Mouse (Mus musculus) gastrocnemius, adult 8-10 months (tissue): ENCODE measurements around the gene H2-Aa. TPM values are rescaled to one million over a fixed set of nuclear protein-coding genes. Genes with fewer than 3 reads are reported as not detected.

Experiments used
- DNase-seq, 2 experiments: peaks; one replicate each; pipeline ENCODE4 v3.0.0; 2022; ENCODE audit warnings: low spot score in 2 of 2
- total RNA-seq, 4 experiments: library from RNA; stranded (reverse); gene quantifications; 2 replicates each; pipeline ENCODE4 v1.2.4; 2022

H2-Aa gene
- total RNA-seq, 4 experiments from 2014 or later, result 3.1 to 4.1 (median 3.5) TPM

DNA sequence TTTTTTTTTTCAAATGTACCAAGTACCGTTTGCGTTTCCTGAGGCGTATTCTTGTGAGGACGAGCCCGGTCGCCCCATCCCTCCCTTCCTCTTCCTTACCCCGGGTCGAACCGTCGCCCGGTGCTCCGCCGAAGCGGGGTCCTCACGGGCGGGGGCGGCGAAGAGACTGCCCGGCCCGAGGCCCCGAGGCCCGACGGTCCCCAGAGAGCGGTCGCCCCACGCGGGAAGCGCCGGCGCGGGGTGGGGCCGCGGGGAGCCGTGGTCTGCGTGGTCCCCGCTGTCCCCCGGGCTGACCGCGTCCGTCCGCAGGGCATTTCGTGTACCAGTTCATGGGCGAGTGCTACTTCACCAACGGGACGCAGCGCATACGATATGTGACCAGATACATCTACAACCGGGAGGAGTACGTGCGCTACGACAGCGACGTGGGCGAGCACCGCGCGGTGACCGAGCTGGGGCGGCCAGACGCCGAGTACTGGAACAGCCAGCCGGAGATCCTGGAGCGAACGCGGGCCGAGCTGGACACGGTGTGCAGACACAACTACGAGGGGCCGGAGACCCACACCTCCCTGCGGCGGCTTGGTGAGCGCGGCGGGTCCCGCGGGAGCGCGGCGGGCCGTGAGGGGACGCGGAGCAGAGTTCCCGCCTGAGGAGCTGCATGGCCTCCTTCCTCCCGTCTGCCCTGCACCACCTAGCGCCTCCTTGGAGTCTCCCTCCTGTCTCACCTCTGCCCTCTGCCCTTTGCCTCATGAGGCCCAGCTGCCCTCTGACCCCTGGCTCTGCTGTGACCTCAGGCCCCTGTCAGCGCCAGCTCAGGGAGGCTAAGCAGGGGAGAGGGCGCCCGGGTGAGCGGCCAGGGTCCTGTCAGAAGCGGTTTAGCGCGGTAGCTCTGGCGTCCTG is 22.9 kb downstream of the H2-Aa start:
- no peak for DNase-seq

DNA sequence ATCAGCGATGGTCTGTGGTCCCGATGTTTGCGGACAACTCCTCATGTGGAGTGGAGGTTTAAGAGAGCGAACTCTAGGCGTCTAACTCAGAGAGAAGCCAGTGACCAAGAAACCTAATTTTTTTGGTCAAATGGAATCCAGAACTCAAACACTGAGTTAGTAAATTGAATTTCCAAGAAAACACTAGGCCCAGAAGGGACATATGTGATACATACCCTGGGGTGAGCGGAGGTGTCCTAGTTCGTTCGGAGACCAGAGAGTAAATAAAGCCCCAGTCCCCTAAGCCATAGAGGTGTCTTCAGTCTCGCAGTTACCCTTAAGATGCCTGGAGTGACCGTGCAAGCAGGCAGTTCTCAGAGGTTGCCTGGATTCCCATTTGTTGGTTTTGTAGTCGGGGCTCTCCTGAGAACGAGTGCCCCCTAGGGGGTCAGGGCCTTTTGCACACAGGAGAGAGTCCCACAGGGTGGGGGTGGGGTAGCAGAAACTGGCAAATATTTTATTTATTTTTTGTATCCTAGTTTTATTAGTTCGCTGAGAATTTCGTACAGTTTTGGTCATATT is 23.7 kb downstream of the H2-Aa start:
- no peak for DNase-seq

DNA sequence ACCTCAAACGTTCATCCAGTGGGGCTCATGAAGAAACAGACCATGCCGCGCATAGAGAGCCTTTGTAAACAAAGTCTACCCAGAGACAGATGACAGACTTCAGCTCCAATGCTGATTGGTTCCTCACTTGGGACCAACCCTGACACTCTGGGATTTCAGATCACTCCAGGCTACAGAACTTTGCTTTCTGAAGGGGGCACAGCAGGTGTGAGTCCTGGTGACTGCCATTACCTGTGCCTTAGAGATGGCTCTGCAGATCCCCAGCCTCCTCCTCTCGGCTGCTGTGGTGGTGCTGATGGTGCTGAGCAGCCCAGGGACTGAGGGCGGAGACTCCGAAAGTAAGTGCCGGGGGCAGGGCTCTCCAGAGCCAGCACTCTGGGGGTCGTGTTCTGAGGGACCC is 24.6 kb downstream of the H2-Aa start:
- DNase-seq, result peak; percentile 11 to 40

DNA sequence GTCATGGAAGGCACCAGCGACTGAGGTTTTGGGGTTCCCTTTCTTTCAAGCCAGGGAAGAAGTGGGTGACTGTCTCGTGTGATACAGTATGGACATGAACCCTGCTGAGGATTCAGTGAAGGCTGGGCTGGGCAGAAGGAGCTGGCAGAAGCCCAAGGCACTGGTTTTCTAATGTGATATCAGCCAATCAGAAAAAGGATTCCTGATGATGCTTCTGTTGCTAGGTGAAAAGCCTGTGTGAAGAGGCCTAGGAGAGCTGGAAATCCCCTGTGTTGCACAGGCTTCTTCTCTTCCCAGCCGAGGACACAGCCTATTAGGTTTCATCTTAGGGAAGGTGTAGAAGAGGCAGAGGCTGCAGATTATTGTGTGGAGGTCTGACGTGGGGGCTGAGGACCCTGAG is 26.1 kb downstream of the H2-Aa start:
- peak; percentile 9 to 32 for DNase-seq

DNA sequence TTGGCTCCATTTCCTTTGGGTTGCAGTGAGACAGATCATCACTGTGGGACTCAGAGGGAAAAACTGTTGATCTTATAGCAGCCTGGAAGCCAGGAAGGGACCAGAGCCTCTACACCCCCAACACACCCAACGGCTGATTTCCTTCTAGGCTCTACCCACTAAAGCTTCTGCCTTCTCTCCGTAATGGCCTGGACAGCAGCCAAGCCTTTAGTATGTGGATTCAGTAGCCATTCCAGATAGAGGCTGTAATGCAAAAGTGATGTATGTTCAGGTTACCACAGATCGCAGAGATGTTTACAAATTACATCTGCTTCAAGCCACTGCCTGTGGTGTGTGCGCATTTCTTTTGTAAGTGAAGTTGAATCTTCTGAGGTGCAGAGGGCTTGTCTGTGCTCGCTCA is 27.1 kb downstream of the H2-Aa start:
- no peak for DNase-seq

DNA sequence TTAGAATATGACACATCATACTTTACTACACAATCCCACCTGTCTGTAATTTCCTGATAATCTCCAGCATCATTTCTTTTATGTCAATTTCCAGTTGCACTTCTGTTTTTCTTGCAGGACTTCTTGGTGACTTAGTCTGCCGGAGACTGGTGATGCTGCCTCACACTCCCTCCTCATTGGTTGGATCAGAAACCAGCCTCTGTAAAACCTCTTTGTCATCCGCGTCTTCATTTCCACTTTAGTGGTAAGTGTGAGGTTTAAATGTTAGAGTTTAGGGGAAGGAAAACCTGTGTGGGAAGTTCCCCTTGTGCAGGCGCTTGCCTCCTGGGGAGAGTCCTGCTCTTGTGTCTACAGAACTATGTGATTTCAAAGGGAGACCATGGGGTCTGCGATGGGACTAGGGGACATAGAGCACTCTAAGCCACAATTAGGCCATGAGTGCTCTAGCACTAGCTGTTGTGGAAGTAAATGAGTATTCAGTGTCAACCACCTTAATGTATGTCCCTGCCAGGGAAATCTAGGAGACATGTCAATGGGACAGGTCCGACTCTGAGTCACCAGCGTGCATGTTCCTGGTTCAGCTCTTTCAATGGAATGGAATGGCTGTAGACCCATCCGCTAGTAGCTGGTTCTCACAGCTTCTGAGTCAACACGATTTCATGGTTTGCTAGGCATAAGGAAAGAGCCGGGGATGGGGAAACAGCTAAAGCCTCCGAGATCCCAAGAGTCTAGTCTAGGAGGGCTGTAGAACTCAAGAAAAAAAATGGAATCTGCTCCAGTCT is 29.8 kb downstream of the H2-Aa start, which contains the start of gene H2-Ab1:
Gene H2-Ab1 (plus strand): TSS at position 96 of the 782 bp plus-strand sequence.
- peak; percentile 41 to 42 for DNase-seq

DNA sequence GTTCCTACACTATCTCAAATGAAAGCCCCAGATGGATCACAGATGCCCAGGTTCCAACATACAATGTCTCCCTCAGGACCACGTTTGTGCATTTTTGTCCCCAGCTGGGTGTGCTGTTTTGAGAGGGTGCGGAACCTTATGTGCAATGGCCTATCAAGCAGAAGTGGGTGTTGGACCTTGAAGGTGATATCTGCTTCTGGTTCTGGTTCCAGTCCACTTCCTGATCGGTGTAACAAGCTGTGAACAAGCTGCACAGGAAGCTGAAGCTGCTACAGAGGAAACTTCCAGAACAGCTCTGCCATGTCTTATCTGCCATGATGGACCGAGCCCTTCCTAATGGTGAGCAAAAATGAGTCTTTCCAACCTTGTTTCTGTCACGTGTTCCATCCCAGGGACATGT is 31.1 kb downstream of the H2-Aa start:
- DNase-seq, result no peak

DNA sequence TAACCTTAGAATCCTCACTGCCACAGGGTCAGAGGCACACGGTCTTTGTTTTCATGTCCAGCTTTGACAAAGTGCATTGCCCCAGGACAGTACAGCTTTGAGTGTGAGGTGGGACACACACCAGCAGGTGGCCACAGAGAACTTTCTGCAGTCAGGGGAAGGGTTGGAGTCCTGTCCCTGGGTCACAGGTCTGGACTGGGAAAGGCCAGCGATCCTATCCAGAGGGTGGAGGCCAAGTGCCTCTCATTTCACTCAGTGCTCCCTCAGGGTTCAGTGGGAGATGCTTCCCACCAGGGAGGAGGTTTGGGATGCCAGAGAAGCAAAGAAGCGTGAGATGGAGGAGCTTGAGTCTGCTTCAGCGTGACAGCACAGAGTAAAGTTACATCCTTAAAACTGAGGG is 36.0 kb downstream of the H2-Aa start:
- no peak for DNase-seq

DNA sequence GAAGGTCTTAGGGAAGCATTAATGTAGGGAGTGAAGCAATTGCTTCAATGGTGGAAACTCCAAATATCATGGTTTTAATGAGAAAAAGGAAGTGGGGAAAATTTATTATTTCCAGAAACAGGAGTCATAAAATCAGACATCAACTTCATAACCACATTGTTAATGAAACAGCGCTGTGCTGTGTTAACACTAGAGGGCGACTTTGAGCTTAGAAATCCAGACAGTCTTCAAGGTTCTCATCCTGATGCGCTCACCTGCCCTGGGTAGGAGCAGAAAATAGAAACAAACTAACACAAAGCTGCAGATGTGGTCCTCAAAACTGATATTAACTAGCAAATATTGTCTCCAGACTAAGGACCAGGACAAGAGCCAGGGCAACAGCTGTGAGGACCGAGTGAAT is 37.7 kb downstream of the H2-Aa start:
- DNase-seq, result no peak

DNA sequence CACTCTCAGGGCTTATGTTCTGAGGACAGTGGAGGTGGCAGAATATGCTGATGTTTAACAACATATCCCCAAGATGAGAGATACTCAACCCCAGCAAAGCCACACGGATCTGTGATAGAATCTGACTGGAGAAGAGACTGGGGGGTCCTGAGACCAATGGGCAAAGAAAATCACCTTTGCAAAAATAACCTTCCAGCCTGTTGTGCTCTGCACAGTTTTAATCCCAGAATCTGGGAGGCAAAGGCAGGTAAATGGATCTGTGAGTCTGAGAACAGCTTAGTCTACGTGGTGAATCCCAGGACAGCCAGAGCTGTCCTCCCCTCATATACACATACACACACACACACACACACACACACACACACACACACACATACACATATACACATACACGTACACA is 38.3 kb downstream of the H2-Aa start:
- no peak for DNase-seq

DNA sequence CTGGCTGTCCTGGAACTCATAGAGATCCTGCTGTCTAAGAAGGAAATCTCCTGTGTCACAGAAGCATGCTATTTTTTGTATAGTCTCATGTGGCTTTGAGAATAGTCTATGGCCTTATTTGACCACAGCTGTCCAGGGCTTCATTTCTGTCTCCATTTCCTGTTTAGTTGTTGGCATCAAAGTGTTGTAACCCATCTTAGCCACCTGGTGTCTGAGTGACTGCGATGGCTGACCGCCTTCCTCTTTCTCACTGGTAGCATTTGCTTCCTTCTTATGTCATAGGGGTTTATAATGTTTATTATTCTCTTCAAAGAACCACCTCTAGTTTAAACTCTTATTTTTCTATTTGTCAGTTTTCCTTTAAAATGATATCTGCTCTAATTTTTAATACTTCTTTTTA is 38.9 kb downstream of the H2-Aa start:
- DNase-seq, result no peak

DNA sequence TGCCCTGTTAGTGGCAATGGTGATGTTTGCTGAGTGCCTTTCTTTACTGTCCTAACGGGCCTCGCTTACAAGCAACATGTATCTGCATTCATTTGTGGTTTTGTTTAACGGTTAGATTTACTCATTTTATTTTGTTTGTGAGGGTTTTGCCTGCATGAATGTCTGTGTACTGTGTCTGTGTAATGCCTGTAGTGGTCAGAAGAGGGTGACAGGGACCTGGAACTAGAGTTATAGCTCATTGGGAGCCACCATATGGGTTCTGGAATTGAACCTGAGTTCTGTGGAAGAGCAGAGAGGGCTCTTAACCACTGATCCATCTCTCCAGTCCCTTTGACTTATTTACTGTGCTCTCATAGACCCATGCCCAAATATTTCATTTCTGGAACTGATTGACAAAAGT is 40.6 kb downstream of the H2-Aa start:
- no peak for DNase-seq

DNA sequence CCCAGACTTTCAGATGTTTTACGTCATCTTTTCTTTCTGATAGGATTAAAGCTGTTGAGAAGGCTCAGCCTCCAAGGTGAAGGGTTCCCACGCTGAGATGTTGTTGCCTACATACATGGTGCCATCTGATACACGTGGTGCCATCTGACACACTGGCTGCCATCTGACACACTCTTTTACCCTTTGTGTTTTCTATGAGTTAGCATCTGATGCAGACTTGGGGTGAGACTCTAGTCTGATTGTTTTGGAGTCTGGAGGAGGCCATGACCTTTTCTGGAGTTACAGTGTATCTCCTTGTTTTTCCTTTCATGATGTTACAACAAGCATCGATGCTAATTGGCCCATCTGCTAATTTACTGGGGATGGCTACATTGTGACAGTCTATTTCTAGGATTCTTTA is 43.0 kb downstream of the H2-Aa start:
- no peak for DNase-seq

DNA sequence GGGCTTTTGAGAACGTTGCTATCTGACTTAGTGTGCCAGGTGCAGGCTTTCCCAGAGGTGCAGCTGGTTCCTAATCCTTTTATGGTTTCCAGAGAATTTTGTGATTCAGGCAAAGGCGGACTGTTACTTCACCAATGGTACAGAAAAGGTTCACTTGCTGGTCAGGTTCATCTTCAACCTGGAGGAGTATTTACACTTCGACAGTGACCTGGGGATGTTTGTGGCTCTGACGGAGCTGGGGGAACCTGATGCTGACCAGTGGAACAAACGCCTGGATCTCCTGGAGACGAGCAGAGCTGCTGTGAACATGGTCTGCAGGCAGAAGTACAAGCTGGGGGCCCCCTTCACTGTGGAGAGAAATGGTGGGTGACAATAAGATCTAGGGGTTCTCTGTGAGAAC is 46.7 kb downstream of the H2-Aa start:
- no peak for DNase-seq

DNA sequence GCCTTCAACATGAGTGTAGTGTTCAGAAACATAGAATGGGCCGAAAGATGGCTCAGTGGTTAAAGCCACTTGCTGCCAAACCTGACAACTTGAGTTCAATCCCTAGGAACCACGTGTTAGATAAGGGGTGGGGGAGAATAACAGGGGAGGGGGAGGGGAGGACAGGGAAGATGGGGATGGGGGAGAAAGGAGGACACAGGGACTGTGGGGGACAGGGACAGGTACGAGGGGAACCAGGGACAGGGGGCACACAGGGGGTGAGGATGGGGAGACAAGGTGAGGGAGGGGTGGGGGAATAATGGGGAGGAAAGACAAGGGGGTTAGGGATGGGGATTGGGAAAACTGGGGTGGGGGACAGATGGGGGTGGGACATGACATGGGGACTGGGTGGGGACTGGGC is 47.3 kb downstream of the H2-Aa start:
- no peak for DNase-seq

DNA sequence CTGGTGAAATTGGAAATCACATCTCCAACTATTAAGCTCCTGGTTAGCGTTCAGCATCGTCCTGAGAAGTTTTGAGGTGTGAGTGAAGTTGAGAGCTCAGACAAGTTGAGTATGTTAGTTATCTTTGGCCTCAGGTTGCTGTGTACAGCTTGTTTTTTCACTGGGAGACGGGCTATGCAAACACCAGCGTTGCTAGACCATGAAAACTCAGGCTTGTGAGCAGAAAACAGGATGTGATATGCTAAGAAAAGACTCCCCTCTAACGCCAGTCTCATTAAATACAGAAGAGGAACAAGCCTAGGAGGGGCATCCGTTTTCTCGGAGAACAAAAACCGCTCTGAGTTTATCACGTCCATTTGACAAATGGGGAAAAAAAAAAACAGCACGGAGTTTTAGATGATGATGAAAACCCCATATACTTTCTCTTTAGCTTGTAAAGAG is 48.0 kb downstream of the H2-Aa start:
- DNase-seq, result no peak

DNA sequence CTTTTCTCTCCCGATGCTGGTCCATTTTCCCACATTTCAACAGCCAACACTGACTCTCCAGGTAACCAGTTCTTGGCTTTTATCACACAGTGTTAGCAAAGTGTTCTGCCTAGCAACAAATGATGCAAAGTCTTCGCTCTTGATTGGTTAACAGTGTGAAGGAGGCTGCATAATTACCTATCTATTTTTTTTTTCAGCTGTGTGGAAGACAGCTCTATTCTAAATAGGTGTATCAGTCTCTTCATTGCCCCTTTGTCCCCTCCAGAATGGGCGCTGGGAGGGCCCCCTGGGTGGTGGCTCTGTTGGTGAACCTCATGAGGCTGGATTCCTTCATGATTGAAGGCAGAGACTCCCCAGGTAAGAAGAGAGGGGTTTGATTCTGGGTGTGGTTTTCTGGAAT is 48.9 kb downstream of the H2-Aa start, which contains the start of gene H2-Ob:
Gene H2-Ob (plus strand): TSS at position 198 of the 400 bp plus-strand sequence.
- no peak for DNase-seq

DNA sequence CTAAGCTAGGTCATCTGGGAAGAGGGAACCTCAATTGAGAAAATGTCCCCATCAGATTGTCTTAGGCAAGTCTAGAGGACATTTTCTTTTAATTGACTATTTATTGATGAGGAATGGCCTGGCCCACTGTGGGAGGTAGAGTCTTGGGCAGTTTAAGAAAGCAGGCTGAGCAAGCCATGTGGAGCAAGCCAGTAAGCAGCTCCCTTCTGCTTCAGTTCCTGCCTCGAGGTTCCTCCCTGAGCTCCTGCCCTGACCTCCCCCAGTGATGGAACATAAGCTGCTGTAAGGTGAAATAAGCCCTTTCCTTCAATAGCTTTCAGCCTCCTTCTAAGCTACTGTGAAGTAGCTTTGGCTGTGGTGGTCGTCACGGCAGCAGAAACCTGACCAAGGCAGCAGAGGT is 49.9 kb downstream of the H2-Aa start:
- DNase-seq, result no peak

DNA sequence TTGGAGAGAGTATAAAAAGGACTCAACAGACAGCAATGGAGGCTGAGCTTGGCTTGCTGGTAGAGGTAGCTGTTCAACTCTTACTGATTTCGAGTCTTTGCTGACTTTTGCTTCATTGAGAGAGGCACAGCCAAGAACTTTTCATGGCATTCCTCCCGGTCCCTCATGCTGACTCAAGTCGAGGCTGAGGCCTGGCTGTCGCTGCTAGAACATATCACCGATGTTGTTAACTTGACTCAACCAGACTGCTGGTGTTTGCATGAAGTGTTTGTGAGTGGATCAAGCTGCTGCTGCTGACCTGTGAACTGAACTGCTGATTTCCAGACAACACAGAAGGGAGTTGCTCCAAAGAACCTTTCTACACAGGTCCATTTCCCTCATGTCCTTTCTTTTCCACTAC is 50.9 kb downstream of the H2-Aa start:
- no peak for DNase-seq

DNA sequence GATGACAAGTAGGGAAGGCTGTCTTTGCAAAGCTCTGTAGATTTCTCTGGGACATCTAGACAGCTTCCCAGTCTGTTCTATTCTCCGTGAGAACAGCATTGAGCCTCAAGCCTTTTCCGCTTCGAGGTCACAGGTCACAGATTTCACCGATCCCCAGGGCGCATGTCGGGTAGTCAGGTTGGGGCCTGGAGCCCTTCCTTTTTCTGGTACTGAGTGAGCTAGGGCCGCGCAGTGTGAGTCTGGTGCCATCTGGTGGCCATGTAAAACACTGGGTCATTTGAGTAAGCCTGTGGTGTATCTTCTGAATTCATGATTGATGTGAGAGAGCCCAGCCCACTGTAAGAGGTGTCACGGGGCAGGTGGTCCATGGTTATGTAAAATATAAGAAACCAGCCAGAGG is 52.7 kb downstream of the H2-Aa start:
- peak; percentile 63 to 67 for DNase-seq
